Mouse (Mus musculus): Measurements from ENCODE around the gene Crispld2. TPM values are rescaled to one million over a fixed set of nuclear protein-coding genes. Genes with fewer than 3 reads are reported as not detected.

Crispld2 gene
- total RNA-seq (2021): 1 to 10 TPM; 2.2 to 2.9 TPM
- long read RNA-seq, full-length matches to known transcripts: 1 of 1 reads
- long read RNA-seq, partial matches to known transcripts: 0 of 1 reads
- long read RNA-seq, other reads (novel, unspliced or antisense): 0 of 1 reads

DNA sequence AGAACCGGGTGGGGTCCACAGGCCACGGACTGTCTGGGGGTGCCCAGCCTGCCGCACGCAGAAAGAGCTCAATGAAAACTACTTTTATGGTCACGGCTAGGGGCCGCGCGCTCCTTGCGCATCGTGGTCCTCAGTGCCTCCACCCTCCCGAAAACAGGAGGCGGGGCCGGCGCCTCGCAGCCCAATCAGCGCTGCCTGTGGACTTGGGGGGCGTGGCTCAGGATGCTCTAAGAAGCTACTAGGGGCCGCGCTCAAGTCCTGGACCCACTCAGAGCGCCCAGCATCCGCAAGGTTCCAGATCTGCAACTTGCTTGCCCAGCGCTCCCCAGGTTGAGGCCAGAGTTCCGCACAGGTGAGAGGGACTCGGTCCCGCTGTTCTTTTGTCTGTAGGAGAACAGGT is at the start of gene Crispld2:
Gene Crispld2, plus strand, starts transcription at position 190 of the 400 bp plus-strand sequence.
- DNase-seq (ENCODE audit: low spot score in 2 of 2): peak; percentile 75 to 80

DNA sequence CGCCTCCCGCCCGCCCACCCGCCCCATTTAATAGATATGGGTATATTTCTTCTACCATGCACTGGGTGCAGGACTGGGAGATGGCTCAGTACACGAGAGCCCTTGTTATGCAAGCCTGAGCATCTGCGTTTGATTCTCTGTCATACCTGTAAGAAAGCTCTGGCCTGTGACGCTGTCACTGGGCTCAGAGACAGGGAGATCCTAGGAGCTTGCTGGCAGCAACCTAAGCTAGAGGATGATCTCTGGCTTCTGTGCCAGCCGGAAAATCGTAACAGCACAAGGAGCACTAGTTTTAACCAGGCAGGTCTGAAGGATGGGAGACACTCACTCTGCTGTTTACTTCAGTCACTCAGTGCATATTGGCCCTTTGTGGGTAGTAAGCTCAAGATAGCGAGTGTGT is 48.6 kb upstream of the Crispld2 start:
- DNase-seq (ENCODE audit: low spot score in 2 of 2): no peak

DNA sequence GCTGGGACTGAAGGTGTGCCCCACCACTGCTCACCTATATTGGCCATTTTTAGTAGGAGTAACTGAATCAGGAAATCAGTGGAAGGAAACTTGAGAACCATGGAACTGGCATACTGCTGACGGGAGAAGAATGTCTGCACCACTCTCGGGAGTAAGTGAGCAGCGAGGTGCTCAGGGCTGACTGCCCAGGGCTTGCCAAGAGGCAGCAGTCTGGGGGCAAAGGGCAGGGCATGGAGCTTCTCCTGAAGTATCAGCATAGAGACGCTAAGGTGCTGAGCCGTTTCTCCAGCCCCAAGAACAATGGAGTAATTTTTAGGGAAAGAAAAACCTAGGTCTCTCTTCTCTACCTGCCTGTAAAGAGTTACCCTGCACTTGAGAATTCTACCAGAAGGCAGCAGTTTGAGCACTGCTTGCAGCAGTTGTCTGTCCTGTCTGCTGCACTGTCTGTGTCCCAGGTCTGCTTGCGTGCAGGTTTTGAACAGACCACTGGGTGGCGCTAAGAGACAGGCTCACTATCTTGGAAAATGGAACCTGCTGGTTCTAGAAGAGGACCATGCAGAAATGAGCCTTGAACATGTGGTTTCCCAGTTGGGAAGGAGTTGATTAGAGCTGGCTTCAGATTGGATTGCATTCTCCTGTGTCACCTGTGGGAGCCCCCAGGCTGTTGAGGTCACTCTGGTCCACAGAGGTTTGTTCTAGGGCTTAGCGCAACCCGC is 48.0 kb upstream of the Crispld2 start:
- DNase-seq (ENCODE audit: low spot score in 2 of 2): peak; percentile 87 to 89

DNA sequence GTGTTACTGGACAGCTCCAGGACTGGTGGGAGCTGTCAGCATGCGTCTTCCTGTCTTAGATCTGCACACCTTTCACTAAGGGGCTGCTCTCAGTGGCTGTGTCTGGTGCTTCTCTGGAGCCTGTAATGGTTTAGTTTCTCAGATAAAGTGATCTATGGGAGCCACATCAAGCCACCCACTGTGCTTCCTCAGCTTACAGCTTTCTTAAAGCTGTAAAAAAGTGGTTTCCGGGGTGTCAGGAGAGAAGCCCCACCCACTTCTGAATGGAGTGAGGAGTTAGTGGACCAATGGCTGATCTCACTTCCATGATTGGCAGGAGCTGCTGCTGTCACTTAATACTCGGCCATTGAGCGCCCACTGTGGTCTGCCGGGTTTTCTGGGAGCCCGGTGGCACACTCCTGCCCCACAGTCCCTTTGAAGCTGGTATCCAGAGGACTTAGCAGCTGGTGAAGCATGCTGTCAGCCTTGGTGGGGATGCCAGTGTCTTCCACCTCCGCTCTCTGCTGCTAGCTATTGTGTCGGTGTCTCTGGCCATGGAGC is 45.8 kb upstream of the Crispld2 start:
- DNase-seq (ENCODE audit: low spot score in 2 of 2): no peak

DNA sequence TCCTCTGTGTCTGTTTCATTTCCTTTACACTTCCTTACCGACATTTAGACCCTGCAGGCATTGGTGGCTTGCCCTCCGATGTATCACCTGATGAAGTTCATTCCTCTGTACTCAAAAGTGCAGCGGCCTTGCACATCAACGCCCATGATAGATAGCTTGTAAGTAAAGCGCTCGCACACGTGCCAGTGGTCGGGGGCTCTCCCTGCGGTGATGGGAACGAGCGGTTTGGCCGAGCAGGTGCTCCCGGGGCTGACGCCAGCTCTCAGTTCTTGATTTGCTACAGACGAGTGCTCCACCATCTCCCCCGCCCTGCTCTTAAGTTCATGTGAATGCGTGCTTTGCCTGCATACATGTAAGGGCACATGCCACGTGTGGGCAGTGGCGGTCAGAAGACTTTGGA is 44.6 kb upstream of the Crispld2 start:
- DNase-seq (ENCODE audit: low spot score in 2 of 2): no peak

DNA sequence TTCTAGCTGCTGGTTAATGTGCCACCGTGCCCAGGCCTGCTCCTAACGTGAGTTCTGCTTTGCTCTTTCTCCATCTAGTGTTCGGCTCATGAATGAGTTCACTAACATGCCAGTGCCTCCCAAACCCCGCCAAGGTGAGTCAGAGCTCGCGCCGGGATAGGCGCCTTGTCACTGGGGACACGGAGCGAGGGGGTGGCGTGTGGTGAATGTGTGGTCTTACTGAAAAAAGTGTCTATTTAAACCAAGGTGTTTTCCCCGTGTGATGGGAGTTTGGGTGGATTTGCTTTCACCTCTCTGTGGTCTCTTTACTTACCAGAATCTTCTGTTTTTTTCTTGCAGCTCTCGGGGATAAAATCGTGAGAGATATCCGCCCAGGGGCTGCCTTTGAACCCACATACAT is 43.9 kb upstream of the Crispld2 start:
- no peak for DNase-seq (ENCODE audit: low spot score in 2 of 2)

DNA sequence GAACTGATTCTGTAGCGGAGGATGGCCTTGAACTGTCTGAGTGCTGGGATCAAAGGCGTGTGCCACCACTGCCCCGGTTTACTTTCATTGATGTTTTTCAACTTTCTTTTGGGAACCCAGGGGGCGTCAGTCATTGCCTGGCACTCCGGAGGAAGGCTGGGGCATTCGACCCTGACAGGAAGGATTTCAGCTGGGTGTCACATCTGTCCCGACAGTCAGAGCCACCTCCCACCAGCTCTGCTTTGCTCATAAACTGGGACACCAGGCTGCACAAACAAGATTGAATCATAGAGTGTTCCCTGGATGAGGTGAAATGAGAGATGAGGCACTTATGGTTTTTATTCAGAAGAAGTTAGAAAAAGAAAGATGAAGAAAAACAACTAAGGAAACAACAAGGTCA is 40.0 kb upstream of the Crispld2 start:
- no peak for DNase-seq (ENCODE audit: low spot score in 2 of 2)

DNA sequence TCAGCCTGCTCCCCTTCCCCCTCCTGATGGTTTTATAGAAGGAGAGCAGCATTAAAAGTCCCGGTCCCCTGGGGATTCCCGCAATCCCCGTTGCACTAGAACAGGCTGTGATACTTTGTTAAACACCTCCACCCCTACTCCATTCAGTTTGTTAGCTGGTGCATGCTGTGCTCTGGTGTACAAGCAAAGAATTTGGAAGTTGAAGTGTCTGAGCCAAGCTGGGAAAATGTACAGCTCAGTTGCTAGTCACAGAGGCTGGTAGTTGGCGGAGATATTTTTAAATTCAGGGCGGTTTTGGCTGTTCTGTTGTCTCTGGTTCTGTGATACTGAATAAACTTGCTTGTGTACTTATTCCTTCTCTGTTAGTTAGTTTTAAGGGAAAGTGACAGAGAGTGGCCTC is 39.5 kb upstream of the Crispld2 start:
- no peak for DNase-seq (ENCODE audit: low spot score in 2 of 2)

DNA sequence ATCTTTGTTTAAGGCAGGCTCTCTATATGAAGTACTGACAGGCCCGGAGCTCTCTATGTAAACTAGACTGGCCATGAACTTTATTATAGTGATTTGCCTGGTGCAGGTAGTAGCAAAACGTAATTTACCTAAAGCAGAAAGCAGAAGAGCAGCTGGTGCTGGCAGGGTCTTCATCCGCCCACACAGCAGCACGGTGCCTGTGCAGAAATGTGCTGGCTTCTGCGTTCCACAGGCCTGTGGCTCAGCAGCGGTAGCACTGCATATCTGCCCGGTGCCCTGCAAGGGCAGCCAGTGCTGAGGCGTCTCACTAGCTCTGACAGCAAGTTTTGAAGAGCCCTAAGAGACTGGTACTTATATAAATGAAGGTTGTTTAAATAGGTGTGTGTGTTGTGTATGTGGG is 36.9 kb upstream of the Crispld2 start:
- DNase-seq (ENCODE audit: low spot score in 2 of 2): no peak

DNA sequence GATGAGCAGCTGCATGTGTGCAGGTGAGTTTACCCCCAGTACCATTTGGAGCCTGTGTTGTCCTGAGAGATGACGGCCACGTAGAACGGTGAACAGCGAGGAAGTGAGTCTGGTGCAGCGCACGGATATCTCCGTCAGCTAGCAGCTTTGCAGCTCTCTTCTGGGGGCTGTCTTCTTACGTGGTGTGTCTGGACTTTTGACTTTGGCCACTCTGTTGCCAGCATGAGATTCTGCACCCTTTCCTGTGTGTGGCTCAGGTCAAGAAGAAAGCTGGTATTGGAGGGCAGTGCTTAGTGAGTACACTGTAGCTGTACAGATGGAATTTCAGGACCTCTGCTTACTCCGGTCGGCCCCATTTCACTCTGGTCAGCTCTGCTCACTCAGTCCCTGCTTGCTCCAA is 34.2 kb upstream of the Crispld2 start:
- DNase-seq (ENCODE audit: low spot score in 2 of 2): no peak

DNA sequence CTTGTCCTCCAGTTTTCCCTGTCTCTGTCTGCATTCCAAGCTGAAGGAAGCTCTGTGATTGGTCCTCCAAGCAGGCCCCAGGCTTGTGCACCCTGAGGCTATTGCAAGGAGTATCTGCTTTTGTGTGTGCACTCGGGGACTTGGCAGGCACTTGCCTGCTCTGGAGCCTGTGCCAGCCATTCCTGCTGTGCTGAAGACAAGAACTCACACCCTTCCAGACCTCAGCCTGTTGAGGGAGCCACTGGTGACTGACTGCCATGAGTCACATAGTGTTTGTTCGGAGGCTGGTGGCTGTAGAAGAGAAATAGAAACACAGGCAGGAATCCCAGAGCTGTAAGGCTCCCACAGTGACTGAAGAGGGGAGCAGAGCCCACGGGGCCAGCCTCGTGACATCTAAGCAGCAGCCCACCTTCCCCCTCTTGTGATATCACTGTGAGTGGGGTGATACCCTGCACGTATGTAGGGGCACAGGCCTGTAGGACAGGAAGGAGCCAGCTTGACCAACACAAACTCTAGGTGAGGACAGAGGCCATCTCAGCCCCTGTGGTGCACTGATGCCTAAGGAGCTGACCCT is 31.6 kb upstream of the Crispld2 start:
- DNase-seq (ENCODE audit: low spot score in 2 of 2): peak; percentile 68 to 70

DNA sequence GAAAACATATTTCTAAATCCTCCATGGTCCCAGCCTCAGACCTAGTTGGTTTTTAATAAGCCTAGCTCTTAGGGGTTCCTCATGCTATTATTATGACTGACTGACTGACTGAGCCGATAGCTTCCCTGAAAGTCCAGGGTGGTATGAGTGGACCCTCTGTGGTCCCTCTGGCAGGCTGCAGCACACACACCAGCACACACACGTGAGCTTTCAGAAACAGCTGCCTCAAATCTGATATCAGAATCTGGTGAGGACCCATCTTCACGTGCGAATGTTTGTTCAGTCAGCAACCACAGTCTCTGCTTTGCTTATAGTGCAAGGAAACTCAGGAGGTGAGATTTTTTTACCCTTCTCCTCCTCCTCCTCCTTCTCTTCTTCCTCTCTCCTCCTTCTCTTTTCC is 27.4 kb upstream of the Crispld2 start:
- no peak for DNase-seq (ENCODE audit: low spot score in 2 of 2)

DNA sequence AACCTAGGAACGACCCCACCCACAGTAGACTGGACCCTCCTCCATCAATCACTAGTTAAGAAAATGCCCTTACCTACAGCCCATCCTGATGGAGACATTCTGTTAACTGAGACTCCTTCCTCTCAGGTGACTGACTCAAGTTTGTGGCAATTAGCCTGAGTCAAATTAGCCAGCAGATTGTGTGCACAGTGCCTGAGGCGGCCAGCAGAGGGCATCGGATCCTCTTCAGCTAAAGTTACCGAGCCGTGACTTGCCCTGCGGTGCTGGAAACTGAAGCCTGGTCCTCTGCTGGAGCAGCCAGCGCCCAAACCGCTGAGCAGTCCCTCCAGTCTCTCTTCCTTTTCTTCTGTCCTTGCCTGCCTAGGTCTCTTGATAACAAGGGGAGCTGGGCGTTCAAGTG is 24.8 kb upstream of the Crispld2 start:
- DNase-seq (ENCODE audit: low spot score in 2 of 2): no peak

DNA sequence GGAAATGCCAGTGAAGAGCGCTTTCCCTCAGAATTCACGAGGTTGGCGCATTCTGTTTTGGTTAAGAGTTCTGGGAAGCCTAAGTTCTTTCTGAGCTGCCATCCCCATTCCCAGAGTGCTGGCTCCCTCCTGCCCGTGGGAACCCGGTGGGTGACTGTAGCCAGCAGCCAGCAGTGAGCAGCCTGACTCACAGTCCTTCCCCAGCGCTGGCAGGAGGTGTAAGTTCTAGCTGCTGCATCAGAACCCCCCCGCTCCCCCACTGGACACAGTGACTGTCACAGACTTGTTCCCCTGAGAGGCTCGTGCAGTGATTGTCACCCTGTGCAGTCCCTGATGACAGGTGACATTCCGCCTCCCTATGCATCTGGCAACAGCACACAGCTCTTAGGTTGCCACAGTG is 22.1 kb upstream of the Crispld2 start:
- no peak for DNase-seq (ENCODE audit: low spot score in 2 of 2)

DNA sequence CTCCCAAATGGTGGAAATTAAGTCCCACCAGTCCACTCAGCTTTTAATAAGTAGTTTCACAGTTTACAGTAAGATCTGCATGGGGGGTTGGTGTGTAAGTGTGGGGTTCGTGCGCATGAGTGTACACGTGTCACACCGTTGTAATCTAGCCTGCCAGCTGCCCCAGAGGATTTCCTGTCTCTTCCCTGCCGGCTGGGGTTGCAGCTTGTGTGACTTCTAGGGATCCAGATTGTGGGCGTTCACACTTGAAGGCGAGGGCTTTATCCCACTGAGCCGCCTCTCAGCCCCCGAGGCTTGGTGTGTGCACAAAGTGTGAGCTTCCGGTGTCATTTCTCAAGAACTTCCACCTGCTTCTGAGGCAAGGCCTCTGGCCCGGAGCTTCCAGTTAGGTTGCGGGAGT is 19.7 kb upstream of the Crispld2 start:
- DNase-seq (ENCODE audit: low spot score in 2 of 2): no peak

DNA sequence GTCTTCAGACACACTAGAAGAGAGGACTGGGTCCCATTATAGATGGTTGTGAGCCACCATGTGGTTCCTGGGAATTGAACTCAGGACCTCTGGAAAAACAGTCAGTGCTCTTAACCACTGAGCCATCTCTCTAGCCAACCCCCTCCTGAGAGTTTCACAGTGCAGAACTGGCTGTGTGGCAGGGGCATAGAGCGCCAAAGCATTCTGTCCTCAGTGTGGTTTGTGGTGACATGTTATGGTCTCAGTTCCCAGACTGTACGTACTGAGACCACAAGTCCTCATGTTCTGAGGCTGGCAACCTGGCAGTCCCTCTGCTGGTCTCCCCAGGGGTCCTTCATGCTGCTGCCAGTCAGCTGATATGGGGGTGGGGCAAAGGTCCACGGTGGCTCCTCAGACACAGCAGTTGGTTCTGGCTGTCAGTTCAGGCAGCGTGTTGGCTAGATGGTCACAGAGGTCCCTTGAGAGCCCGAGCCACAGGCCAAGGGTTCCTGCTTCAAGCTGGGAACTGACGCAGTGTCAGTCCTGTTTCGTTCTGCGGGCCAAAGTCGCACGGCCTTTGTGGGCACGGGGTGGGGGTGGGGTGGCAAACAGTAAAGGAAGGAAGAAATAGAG is 13.4 kb upstream of the Crispld2 start:
- no peak for DNase-seq (ENCODE audit: low spot score in 2 of 2)

DNA sequence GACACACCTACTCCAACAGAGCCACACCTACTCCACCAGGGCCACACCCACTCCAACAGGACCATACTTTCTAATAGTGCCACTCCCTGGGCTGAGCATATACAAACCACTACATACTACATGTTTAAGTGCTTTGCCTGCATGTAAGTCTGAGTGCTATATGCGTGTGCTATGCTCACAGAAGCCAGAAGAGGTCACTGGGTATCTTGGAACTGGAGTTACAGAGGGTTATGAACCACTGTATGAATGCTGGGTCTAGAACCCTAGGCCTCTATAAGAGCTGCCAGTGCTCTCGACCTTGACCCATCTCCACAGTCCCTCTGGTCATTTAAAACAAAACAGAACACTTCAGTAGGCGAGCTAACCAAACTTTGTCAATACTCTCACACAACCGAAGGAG is 11.0 kb upstream of the Crispld2 start:
- DNase-seq (ENCODE audit: low spot score in 2 of 2): no peak

DNA sequence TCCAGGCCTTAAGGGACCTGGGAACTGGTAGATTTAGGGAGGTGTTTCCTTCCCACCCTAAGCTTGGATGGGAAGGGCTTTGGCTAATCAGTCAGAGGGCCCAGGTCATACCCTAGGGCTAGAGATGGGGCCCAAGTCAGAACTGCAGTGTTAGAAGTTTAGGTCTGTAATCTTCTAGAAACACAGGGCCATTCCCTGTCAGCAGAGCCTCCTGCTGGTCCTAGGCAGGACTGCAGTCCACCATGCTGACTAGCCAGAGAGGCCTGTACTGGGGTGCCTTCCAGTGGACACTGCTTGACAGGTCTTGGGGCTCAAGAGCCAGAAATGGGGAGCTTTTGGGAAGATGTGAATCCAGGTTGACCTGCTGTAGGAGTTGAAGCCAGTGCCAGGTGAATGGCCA is 8.2 kb upstream of the Crispld2 start:
- no peak for DNase-seq (ENCODE audit: low spot score in 2 of 2)

DNA sequence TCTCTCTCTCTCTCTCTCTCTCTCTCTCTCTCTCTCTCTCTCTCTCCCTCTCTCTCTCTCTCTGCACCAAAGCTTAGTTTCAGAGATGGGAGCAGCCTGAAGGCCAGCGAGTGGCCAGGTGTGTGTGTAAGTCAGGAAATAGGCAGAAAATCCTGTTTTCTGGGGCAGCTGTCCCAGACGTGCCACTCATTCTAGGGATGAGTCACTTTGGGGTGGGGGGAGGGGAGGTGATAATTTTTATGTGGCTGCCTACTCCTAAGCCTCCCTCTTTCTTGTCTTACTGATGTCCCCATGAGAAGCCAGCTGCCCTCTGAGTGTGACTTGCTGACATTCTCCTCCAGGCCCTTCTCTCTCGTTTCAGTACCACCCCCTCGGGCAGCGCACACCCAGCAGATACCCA is 6.1 kb upstream of the Crispld2 start:
- DNase-seq (ENCODE audit: low spot score in 2 of 2): no peak

DNA sequence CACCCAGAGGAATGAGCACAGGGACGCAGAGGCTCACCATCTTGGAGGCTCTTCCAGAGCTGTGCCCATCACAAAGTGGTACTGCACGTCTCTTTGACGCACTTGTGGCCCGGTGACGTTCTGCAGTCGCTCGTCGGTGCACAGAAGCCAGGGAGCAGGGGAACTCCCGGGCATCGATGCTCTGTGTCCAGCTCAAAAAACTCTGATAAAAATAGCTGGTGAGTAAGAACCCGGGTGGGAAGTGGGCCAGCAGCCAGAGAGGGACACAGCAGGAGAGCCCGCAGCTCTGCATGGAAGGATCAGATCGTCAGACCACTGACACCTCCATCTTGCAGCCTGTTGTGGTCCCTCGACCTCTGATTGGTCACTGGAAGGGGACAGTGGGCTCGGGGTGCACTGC is 4.2 kb upstream of the Crispld2 start:
- no peak for DNase-seq (ENCODE audit: low spot score in 2 of 2)

DNA sequence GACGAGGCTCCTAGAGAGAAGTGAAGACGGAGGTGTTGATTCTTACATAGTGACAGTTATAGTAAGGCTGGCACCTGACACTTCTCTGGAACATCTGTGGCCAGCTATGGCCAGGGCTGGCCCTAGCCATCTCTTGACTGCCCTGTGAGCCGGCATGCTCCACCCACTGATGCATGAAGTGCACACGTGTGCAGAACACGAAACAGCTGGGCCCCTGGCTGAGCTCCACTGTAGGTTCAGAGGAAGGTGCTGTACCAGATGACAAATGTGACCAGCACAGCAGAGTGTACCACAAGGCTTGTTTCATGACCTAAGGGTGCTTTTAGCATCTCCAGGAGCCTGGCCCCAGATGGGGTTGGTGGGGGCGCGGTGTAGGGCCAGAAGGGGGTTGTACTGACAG is 1.9 kb downstream of the Crispld2 start:
- DNase-seq (ENCODE audit: low spot score in 2 of 2): no peak

DNA sequence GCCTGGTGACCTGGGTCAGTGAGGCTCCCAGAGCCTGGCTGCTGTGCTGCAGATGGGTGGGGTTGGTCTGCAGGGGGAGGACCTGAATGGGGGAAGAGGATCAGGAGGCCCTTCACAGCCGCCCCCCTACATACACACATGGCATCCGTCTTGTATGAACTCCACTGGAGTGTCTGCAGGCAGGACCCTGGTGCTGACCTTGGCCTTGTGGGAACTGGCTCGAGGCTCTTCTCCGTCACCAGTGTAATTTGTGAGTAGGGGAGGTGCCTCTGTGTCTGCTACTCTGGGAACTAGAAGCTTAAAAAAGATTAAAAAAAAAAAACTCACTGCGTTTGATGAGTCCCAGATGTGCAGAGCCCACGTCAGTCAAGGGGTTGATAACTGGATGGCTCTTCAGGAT is 2.3 kb downstream of the Crispld2 start:
- no peak for DNase-seq (ENCODE audit: low spot score in 2 of 2)

All from layer of hippocampus, postnatal 10 days (tissue).